Mouse (Mus musculus): ENCODE measurements at regions not wholly inside any gene's neighbourhood (a gene's known extent, or its start where the extent isn't known, plus 50 kb on each side); places are given as distances from the start of the nearest gene placed in this dataset.

DNA sequence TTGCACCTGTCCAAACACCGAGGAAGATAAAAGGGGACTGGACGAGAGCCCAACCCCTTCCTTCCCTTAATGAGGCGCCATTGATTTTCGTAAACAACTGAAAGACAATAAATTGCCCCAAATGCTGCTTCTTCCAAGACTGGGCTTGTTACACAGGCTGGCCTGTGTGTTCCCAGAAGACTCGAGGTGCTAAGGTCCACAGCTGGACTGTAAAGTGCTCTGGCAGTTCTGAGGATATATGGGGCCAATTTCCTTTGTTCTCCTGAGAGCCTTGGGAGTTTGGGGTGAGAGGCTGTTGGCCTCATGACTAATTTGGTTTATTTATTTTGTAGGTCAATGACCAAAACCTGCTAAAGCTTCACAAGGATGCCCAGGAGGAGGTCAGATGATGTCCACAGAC, 377.3 kb upstream of the Prickle1 start:
- DNase-seq (ENCODE audit: low spot score): no peak

DNA sequence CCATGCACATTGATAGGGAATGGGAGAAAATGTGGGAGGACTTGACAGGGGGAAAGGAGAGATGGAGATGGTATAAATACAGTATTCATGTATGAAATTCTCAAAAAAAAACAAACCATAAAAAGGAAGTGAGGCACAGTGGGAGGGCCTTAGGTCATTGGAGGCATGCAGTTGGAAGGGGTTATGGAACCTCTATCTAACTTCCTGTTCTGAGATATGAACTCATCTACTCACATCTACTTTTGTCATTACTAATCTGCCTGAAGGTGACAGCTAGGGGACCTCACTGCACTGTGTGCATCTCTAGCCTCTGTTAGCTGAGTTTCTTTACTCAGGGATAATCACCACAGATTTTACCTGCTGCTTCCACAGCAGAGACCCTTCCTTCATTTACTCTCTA, 366.3 kb upstream of the Prickle1 start:
- DNase-seq (ENCODE audit: low spot score): no peak

DNA sequence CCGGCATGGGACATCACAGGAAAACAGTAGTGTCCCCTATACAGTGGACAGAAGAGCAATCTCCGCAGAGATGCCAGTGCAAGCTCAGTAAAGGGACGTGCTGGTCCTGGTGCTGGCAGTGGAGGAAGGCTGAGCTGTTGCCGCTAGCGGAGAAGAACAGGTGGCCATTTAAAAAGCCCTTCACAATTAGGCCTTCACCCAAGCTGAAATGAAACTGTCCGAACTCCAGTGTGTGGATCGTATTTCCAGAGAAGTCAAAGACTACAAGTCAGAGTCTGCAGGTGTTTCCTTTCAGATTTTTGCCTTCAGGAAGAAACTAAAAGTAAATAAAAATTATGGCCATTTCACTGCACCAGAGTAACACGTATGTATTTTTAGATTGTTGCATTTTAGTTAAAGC, 364.2 kb upstream of the Prickle1 start:
- no peak for DNase-seq (ENCODE audit: low spot score)

DNA sequence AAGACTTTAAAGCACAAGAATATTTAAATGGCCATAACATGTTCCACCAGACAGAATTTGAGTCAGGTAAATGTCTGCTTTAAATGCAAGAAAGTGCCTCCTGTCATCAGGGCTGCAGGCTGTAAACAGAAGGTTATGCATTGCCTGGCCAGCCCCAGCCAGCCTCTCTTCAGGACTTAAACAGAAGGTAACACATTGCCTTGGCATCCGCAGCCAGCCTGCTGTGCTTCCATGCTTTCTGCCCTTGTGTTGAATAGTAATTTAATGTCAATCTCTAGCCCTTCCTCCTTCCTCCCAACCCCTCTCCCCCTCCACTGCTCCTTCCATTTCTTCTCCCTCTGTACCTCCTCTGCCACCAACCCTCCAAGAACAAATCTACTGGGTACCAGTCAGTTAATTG, 362.4 kb upstream of the Prickle1 start:
- no peak for DNase-seq (ENCODE audit: low spot score)

DNA sequence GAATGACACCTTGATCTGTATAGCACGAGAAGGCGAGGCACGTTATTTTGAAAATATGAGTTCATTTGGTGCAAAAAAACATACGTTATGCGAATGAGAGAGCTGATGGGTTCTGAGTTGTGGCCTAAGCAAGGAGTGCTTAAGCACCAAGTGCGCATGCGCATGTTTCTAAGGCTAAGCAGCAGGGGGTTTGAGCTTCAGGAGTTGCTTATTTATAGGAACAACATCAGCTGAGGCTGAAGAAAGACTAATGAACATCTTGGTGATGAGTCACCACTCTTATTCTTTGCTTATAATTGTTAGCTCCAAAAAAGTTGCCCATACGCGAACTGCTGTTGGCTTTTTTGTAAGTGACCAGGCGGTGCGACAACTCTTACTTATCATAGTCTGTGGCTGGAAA, 361.1 kb upstream of the Prickle1 start:
- DNase-seq (ENCODE audit: low spot score): no peak

DNA sequence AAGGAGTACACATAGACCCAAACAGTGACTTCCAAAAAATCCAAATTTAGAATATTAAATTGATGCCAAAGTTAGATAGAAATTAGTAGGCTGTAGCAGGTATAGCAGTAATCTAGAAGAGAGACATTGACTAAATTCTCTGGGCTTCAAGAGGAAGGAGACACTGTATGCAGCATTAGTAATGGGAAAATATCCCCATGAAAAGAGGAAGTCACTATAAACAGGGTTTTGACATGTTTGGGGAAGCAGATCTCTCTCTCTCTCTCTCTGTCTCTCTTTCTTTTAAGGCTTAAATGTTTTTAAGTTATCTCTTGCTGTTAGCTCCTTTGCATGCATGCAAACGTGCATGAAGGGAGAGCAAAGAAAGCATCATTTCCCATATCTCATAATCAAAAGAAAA, 357.9 kb upstream of the Prickle1 start:
- no peak for DNase-seq (ENCODE audit: low spot score)

DNA sequence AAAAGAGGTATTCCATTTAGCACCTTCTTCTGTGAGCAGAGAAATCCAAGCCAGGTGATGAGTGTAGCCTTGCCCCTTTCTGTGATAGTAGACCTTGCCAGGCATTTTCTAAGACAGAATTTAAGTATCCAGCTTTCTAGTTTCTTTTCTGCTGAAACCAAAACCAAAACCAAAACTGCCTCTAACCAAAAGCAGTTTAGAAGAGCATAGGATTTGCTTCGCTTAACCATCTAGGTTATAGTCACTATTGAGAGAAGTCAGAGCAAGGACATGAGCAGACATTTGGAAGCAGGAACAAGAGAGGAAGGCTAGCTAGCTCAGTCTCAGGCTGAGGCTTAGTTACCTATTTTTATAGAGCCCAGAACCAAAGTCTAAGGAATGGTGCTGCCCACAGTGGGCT, 354.8 kb upstream of the Prickle1 start:
- no peak for DNase-seq (ENCODE audit: low spot score)

DNA sequence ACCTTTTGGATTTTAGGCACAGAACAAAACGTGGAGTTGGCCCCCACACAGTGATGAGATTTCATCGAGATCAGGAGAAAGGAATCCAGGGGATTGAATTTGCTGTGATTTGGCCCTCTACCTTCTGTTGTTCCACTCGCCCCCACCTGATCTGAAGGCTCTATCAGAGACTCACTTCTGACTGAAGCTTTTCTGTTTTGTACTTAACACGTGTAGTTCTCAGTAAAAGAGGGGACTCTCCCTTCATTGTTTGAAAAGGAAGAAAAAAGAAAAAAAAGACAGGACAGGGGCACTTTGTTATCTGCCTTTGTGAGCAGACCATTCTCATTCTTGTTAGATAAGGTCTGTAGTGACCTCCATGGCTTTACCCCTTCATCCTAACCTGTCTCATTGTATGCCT, 353.2 kb upstream of the Prickle1 start:
- no peak for DNase-seq (ENCODE audit: low spot score)

DNA sequence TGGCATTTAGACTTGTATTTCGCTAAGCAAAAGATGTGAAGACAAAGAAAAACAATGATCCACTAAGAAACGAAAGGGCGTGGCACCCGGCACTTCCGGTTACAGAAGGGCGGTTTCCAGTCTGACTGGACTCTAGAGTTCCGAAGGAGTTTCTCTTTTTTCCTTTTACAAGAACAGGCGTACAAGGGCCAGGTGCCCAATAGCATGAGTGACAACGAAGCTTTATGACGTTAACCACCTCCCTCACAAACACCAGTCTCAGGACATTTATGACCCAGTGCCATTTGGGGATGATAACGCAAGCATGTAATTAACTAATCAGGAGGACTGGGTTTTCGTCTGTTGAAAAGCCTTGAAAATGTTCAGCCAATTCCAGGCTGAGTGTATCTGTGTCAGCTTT, 347.9 kb upstream of the Prickle1 start:
- no peak for DNase-seq (ENCODE audit: low spot score)

DNA sequence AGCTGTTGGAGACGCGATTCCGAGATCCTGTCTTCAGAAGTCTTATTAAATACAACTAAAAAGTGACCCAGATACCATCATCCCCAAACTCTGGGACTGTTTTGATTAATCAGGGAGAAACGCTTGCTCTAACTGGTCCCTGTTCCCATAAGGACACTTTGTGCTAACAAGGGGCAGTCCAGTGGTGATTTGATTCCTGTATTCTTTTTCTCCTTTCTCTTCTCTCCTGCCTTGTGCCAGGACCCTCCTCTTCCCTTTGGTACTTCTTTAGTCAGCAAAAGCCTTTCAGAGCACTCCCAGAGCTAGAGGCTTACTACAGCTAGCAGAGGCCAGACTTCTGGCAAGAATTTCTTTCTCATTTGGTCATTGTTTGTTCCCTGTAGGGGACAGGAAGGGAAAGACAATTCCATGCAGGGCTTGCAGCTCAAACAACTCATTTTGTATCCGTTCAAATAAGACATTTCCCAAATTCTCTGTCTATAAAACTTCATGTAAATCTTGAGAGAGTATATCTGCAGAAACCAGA, 337.3 kb upstream of the Prickle1 start:
- no peak for DNase-seq (ENCODE audit: low spot score)

DNA sequence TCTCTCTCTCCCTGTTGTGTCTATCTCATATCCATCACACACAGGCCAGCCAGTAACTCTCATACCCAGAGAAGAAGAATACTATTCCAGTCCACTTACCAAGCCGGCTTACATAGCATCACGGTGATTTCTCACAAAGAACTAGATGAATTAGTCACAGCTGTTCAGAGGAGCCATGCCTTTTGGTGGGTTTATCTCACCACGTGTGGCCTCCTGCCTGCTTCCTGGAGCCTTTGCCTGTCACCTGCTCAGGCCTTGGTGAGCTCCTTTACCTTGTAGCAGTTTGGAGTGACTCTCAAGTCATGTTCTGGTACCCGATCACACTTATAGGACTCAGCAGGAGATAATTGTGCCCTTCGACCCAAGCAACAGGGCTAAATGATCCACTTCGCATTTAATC, 331.2 kb upstream of the Prickle1 start:
- no peak for DNase-seq (ENCODE audit: low spot score)

DNA sequence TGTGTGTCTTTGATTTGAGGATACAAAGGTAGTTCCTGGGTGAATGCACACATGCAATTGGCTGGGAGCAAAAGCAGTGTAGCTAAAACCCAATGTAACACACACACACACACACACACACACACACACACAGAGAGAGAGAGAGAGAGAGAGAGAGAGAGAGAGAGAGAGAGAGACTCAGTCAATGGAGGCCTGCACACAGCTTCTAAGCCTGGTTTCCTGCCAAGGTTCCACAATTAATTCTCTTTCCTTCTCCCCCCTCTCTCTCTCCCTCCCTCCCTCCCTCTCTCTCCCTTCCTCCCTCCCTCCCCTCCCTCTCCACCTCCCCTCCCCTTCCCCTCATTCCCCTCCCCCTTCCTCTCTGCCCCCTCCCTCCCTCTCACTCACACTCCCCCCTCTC, 330.6 kb upstream of the Prickle1 start:
- no peak for DNase-seq (ENCODE audit: low spot score)

DNA sequence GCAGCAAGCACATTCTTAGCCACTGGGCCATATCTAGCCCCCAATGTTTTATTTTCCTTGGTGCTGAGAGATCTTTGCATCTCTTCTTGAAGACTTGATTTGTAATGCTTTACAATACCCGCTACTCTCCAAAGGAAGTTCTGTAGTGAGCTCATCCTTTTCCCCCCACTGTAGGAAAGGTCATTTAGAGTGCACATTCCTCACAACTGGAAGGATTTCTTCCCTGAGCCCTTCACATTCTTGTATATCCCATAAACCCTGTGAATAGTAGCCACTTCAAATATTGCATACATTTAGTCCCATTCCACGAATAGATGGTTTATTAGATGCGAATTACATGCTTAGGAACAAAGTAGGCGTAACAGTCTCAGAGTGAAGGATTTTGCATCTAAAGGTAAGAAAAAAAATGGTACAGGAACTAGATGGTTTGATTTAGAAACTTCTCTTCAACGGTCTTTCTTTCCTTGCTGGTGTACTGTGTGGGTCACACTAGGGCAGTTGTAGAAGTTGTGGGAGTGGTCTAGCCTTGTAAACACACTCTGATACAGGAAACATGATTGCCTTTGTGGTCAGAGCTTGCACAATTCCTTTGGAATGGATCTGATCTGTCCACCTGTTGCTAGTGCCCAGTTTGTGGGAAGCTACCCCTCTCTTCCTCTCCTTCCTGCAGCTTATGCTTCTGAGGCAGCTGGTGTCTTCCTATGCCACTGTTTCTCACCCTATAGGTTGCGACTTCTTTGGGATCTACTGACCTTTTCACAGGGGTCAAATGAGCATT, 326.0 kb upstream of the Prickle1 start:
- DNase-seq (ENCODE audit: low spot score): no peak

DNA sequence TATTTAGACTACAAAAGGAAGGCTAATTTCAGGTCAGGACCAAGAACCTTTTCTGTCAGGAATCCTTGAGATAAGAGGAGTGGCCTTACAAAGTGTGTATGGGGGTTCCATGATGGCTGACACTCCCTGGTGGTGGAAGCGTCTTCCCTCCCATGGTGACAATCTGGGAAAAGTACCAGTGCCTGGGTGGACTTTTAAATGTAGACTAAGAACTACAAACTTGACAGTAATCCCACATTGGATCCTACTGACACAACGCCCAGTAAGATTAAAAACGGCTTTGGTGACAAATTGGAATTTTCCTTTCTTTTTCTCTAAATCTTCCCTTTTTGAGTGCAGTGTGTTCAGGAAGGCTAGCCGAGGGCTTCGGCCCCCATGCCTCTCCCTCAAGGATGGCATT, 325.3 kb upstream of the Prickle1 start:
- no peak for DNase-seq (ENCODE audit: low spot score)

DNA sequence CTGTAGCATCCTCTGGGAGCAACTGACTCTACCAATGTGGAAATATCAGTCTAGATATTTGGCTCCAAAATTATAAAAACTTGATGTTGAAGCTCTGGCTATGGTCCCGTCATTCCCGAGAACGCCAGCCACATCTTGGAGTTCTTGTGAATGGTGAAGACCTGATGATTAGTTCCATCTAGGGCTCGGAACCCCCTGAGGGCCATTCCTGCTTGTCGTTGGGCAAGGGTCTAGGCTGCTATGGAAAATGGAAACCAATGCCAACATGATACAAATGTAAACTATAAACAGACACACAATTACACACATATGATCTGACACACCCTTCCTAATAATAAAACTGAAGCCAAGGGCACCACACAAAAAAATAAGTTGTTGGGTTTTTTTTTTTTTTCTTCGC, 323.9 kb upstream of the Prickle1 start:
- no peak for DNase-seq (ENCODE audit: low spot score)

DNA sequence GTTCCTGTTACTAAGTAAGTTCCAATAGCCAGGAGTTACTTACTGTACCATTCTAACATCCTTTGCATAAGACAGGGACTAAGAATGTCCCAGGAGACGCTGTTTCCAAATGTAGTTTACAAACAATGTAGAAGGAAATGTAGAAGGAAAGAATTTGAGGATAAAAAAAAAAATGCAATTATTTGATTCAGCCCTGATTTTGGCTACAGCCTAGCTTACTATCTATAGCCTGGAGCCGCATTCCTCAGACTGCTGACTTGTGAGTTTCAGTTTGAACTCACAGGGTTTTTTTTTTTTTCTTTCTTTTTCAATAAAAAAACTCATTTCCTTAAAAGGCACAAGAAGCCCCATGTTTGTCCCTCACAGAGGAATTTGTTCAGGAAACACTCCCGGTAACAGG, 321.2 kb upstream of the Prickle1 start:
- no peak for DNase-seq (ENCODE audit: low spot score)

DNA sequence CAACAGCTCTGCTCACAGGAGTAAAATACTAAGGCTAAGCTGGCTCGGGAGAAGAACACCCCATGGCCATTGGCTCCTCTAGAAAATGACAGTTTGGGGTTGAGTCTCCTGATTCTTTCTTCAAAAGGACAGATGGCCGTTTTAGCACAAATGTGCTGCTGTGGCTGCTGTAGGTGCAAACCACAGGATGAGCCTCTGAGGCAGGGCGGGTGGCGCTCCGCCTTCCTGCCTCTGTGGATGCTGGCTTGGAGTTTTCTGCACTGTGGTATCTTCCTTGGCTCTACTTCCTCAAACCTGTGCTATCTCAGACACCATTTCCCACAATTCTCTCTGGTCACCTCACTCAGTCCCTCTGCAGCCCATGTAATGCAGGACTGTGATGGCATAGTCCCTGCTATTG, 317.8 kb upstream of the Prickle1 start:
- no peak for DNase-seq (ENCODE audit: low spot score)

DNA sequence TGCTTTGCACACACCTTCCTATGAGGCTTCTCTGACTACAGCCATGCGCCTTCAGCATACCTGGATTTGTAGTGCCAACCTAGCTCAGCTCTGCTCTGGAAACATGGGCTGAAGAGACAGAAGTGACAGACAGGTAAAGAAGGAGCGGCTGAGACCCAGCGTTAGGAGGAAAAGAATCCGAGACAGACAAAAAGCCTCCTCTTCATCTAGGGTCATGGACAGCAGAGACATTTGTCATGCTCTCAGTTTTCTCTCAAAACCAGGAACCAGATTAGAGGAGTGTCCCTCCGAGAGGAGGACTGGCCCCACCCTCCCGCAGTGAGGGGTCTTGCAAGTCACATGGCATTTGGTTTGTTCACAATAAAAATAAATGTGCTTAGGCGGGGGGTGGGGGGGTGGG, 317.4 kb upstream of the Prickle1 start:
- no peak for DNase-seq (ENCODE audit: low spot score)

DNA sequence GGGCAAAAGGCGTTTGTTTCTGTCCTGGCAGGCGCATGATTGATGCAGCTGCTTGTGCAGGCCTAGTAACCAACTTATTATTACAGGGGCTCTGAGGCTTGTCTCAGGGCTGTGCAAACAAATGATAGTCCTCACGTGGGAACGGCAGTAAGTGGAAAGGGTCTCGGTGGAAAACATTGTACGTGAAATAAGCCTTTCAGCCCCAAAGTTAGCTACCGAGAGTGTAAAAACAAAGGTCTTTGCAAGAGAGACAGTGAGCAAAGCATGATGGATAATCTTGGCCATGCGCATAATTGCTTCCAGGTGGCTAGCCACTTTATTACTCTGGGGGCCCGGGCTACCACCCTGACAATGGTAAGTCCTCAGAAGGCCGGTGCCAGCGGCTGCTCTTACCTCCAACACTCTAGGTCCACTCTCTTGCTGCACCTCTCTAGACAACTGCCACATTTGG, 315.3 kb upstream of the Prickle1 start:
- DNase-seq (ENCODE audit: low spot score): no peak

DNA sequence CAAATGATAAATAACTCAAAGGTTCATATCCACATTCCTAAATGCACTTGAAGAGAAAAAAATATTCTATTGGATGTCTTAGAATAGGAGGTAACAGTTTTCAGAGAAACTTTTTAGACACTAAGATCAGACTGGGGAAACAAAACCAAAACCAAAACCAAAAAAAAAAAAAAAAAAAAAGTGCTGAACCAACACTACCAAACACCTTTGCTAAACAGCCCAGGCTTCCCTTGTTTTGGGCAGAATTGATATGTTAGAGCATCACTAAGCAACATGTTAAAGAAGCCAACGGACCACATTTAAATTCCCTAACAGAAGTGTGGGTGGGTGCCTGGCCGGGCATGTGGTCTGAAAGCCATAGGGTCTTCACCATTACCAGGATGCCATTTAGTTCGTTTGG, 314.5 kb upstream of the Prickle1 start:
- DNase-seq (ENCODE audit: low spot score): no peak

DNA sequence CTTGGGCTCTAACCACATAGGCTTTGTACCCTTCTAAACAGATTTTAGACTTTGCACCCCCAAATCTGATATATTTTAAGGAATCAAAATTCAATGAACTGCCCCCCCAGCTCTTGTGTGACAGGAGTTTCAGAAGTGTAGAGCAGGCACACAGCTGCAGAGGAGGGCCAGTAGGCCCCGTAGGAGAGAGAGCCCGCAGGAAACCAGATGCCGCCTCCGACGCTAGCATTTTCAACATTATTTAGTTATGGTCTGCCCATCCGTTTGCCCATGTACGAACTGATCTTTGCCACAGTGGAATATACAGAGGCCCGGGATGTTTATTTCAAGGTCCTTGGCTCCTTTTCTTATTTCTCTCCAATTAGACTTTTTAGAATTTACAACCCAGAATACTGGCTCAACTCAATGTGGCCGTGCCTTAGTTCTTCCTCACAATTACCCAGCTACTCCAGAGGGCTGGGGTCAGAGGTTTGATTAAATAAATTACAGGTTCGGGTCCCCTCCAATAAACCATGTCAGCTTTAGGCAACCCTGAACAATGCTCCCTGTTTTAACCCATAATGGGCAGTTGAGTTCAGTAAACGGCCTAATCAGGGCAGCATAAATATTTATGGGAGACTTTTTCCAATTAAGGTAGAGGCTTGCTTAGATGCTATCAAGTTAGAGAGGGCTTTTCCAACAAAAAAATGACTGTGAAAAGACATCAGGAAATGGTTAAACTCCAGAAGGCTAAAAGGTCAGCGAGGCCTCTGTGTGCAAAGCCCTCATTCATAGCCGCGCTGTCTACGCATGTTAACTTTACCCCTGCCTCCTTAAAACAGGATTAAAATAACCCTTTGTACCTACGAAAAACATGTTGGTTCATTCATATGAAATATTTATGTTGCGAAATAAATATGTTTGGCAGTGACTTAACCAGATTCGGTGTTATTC, 308.2 kb upstream of the Prickle1 start:
- no peak for DNase-seq (ENCODE audit: low spot score)

DNA sequence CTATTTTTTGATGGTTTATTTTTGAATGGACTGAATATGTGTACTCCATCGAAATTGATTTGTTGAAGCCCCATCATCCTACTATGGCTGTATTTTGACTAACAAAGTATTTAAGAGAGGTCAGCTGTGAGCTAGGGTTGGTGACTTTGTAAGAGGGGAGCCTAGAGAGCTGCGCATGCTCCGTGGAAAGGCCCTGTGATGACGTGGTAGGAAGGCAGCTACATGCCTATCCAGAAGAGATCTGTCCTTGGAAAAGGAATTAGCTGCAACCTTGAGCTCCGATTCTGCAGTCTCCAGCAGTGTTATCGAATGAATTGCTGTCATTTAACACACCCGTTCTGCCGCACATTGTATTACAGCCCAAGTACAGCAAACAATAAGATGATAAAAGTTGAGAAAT, 287.1 kb upstream of the Prickle1 start:
- DNase-seq (ENCODE audit: low spot score): no peak

DNA sequence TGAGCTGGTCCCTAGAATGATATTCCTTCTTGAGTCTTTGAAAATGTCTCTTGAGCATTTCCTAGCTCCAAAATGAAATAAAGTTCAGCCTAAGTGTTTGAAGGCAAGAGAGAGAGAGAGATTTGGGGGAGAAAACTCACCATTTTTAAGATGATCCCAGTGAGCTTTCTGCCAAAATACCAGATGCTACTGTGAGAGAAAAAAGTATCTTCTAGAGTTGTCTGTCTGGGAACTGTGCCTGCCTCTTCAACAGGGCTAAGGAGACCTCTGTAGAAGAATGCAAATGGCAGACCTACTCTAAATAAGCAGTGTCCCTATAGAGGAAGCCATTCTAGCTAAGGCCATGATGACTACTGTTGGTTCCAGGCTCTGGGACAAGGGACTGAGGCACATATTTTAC, 285.6 kb upstream of the Prickle1 start:
- no peak for DNase-seq (ENCODE audit: low spot score)
